ENCODE assay signal across 17 mouse cellular contexts in the genomic region with DNA sequence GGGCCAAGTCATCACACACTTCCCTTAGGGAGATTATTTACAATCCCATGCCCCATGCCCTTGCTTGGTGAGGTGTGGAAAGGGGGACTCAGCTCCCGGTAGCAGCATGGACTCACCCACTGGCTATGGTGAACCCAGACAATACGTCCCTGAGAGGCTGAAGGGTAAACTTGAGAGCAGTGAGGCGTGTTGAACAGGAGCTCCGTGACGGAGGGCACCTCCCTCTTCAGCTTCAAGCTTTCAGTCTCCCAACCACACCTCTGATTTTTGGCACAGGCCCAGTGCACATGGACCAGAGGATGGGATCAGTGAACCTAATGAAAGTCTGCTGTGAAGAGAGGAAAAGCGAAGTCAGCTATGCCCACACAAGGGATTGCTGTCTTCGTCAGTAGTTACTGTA. TPM values are rescaled to one million over a fixed set of nuclear protein-coding genes. Genes with fewer than 3 reads are reported as not detected.
A peak's percentile ranks its signal among the peaks of the same experiment; 100 is the strongest.
DNase-seq lines count a peak whose midpoint lies in the region; ATAC-seq and TF ChIP-seq lines count a peak whose summit lies in the region.
"Had no signal": no experiment of that assay in that cellular context is flagged by ENCODE, and none has a peak within 500 bp of the region (broad histone marks: within the 10 kb centered on the region; RNA-seq: fewer than 3 reads in every experiment).

No protein-coding gene starts in this region.

- TF ChIP-seq POLR2A in heart, adult 2 months (IDR thresholded peaks at IDR 0.05; ENCODE audit: insufficient read depth, low read depth, low read length): no peak
- TF ChIP-seq POLR2A in thymus, adult 2 months (IDR thresholded peaks at IDR 0.05; ENCODE audit: control insufficient read depth, extremely low read depth, insufficient read depth, low read length, poor library complexity): no peak

- no peak for ATAC-seq in midbrain, embryonic 14.5 days (ENCODE audit: low FRiP score, low TSS enrichment)
- peak; percentile 97 for ATAC-seq in kidney, embryonic 15.5 days (replicated peaks; ENCODE audit: low FRiP score)
- peak; percentile 11; the same call in 1 of the 2 replicates for ATAC-seq in stomach, embryonic 15.5 days (ENCODE audit: insufficient read depth, low FRiP score, low read depth)
- no peak for ATAC-seq in forebrain, embryonic 14.5 days
- ATAC-seq: CD4-positive, CD25-positive, alpha-beta regulatory T cell, adult 4 months had no signal

- H3K27me3 ChIP-seq in heart, adult 2 months (ENCODE audit: control insufficient read depth, insufficient read depth, low read length): no peaks in the 10 kb centered on the region
- H3K27me3 ChIP-seq in midbrain, embryonic 10.5 days (ENCODE audit: low read depth, poor library complexity, severe bottlenecking): no peaks in the 10 kb centered on the region
- no peaks in the 10 kb centered on the region for H3K27me3 ChIP-seq in midbrain, embryonic 14.5 days (ENCODE audit: control insufficient read depth, insufficient read depth, low read length)
- H3K27me3 ChIP-seq in kidney, embryonic 15.5 days: 0 out of 2 replicates have a peak, but pooled peaks cover 3% of the 10 kb centered on the region
- H3K27me3 ChIP-seq in stomach, embryonic 15.5 days (replicated peaks): no peaks in the 10 kb centered on the region
- H3K27me3 ChIP-seq in forebrain, embryonic 14.5 days (replicated peaks; ENCODE audit: control insufficient read depth, insufficient read depth, low read length): no peaks in the 10 kb centered on the region
- no peaks in the 10 kb centered on the region for H3K27me3 ChIP-seq in thymus, adult 2 months (ENCODE audit: control insufficient read depth, insufficient read depth, low read length)

- WGBS in heart, adult 2 months: 58% methylated on average over 7 of the region's 7 CpGs
- 74% methylated on average over 7 of the region's 7 CpGs for WGBS in midbrain, embryonic 10.5 days
- WGBS in midbrain, embryonic 14.5 days: 63% methylated on average over 7 of the region's 7 CpGs
- WGBS in kidney, embryonic 15.5 days: 37% methylated on average over 7 of the region's 7 CpGs
- 81% methylated on average over 7 of the region's 7 CpGs for WGBS in stomach, embryonic 15.5 days
- WGBS in forebrain, embryonic 14.5 days: 73% methylated on average over 7 of the region's 7 CpGs
- 92% methylated on average over 7 of the region's 7 CpGs for WGBS in thymus, adult 2 months

- intact Hi-C loops in heart, adult 2 months (cut with DNase I): loop anchor here (2.0 kb wide), 1 partner anchor 29 kb away; no protein-coding TSS in a partner anchor

- H3K36me3 ChIP-seq in heart, adult 2 months (ENCODE audit: control insufficient read depth, insufficient read depth, low read length): peaks cover 3% of the 10 kb centered on the region
- H3K36me3 ChIP-seq in midbrain, embryonic 10.5 days: no peaks in the 10 kb centered on the region
- H3K36me3 ChIP-seq in midbrain, embryonic 14.5 days (ENCODE audit: control insufficient read depth, insufficient read depth, low read length): no peaks in the 10 kb centered on the region
- H3K36me3 ChIP-seq in kidney, embryonic 15.5 days: no peaks in the 10 kb centered on the region
- H3K36me3 ChIP-seq in stomach, embryonic 15.5 days: no peaks in the 10 kb centered on the region
- H3K36me3 ChIP-seq in forebrain, embryonic 14.5 days (ENCODE audit: control insufficient read depth, insufficient read depth, low read length): no peaks in the 10 kb centered on the region
- no peaks in the 10 kb centered on the region for H3K36me3 ChIP-seq in thymus, adult 2 months (ENCODE audit: control insufficient read depth, insufficient read depth, low read length)

- TF ChIP-seq EP300 in heart, adult 2 months (IDR thresholded peaks at IDR 0.05; ENCODE audit: insufficient read depth, low read depth, low read length): no peak

- H3K9ac ChIP-seq in heart, adult 2 months (ENCODE audit: low read depth, low read length): no peak overlapping the region
- no peak overlapping the region for H3K9ac ChIP-seq in midbrain, embryonic 14.5 days (replicated peaks; ENCODE audit: low read length)
- H3K9ac ChIP-seq in kidney, embryonic 15.5 days: no peak overlapping the region
- no peak overlapping the region for H3K9ac ChIP-seq in stomach, embryonic 15.5 days
- H3K9ac ChIP-seq in forebrain, embryonic 14.5 days (ENCODE audit: low read length): no peak overlapping the region

- DNase-seq in heart, adult 2 months: peak; percentile 36 to 49
- no peak for DNase-seq in heart, postnatal 4 days
- DNase-seq in midbrain, embryonic 10.5 days (ENCODE audit: low spot score): peak; percentile 9
- DNase-seq in midbrain, embryonic 14.5 days: no peak
- no peak for DNase-seq in forebrain, embryonic 14.5 days (ENCODE audit: low spot score)
- DNase-seq in thymus, adult 2 months: no peak
- DNase-seq: cerebellum, adult 18-20 months; liver; right cerebral cortex, adult 18-20 months had no signal

- peaks cover 18% of the 10 kb centered on the region for H3K4me1 ChIP-seq in heart, adult 2 months (ENCODE audit: control insufficient read depth, insufficient read depth, low read length)
- H3K4me1 ChIP-seq in midbrain, embryonic 10.5 days: peaks cover 3% of the 10 kb centered on the region; the same call in 1 of the 2 replicates
- H3K4me1 ChIP-seq in midbrain, embryonic 14.5 days (ENCODE audit: control insufficient read depth, insufficient read depth, low read length): no peaks in the 10 kb centered on the region
- H3K4me1 ChIP-seq in kidney, embryonic 15.5 days: peaks cover 26% of the 10 kb centered on the region
- no peaks in the 10 kb centered on the region for H3K4me1 ChIP-seq in stomach, embryonic 15.5 days
- H3K4me1 ChIP-seq in forebrain, embryonic 14.5 days (ENCODE audit: control insufficient read depth, insufficient read depth, low read length): no peaks in the 10 kb centered on the region
- no peaks in the 10 kb centered on the region for H3K4me1 ChIP-seq in thymus, adult 2 months (replicated peaks; ENCODE audit: control insufficient read depth, insufficient read depth, low read length)

- no peak overlapping the region for H3K4me3 ChIP-seq in heart, adult 2 months
- H3K4me3 ChIP-seq in midbrain, embryonic 10.5 days: no peak overlapping the region
- no peak overlapping the region for H3K4me3 ChIP-seq in midbrain, embryonic 14.5 days (replicated peaks; ENCODE audit: low read depth, low read length)
- no peak overlapping the region for H3K4me3 ChIP-seq in kidney, embryonic 15.5 days (replicated peaks)
- no peak overlapping the region for H3K4me3 ChIP-seq in stomach, embryonic 15.5 days (replicated peaks)
- H3K4me3 ChIP-seq in forebrain, embryonic 14.5 days (ENCODE audit: low read depth, low read length): no peak overlapping the region
- no peak overlapping the region for H3K4me3 ChIP-seq in thymus, adult 2 months (ENCODE audit: control insufficient read depth, insufficient read depth, low read length)

- peak overlapping the region; percentile 71 for H3K27ac ChIP-seq in heart, adult 2 months
- 0 out of 2 replicates have a peak overlapping the region, but pooled peaks have one; percentile 28 for H3K27ac ChIP-seq in midbrain, embryonic 10.5 days (replicated peaks)
- H3K27ac ChIP-seq in midbrain, embryonic 14.5 days (replicated peaks; ENCODE audit: low read depth, low read length): no peak overlapping the region
- peak overlapping the region; percentile 82 for H3K27ac ChIP-seq in kidney, embryonic 15.5 days
- H3K27ac ChIP-seq in stomach, embryonic 15.5 days: no peak overlapping the region
- H3K27ac ChIP-seq in forebrain, embryonic 14.5 days (ENCODE audit: low read depth, low read length): no peak overlapping the region
- H3K27ac ChIP-seq in thymus, adult 2 months (ENCODE audit: control insufficient read depth, insufficient read depth, low read length): no peak overlapping the region

- H3K9me3 ChIP-seq in midbrain, embryonic 10.5 days (replicated peaks): no peaks in the 10 kb centered on the region
- no peaks in the 10 kb centered on the region for H3K9me3 ChIP-seq in midbrain, embryonic 14.5 days (ENCODE audit: control insufficient read depth, low read length)
- no peaks in the 10 kb centered on the region for H3K9me3 ChIP-seq in kidney, embryonic 15.5 days (replicated peaks)
- no peaks in the 10 kb centered on the region for H3K9me3 ChIP-seq in stomach, embryonic 15.5 days
- H3K9me3 ChIP-seq in forebrain, embryonic 14.5 days (replicated peaks; ENCODE audit: control insufficient read depth, low read length): no peaks in the 10 kb centered on the region

- no peak for TF ChIP-seq CTCF in heart, adult 2 months (IDR thresholded peaks at IDR 0.05)
- TF ChIP-seq CTCF in thymus, adult 2 months (IDR thresholded peaks at IDR 0.05; ENCODE audit: borderline replicate concordance, control insufficient read depth, extremely low read depth, insufficient read depth, low read length, poor library complexity): no peak

- no peaks in the 10 kb centered on the region for H3K79me2 ChIP-seq in heart, adult 2 months (replicated peaks; ENCODE audit: control insufficient read depth, insufficient read depth, low read length)

- no peak overlapping the region for H3K4me2 ChIP-seq in midbrain, embryonic 14.5 days (ENCODE audit: low read length)
- H3K4me2 ChIP-seq in kidney, embryonic 15.5 days: no peak overlapping the region
- H3K4me2 ChIP-seq in stomach, embryonic 15.5 days: no peak overlapping the region
- no peak overlapping the region for H3K4me2 ChIP-seq in forebrain, embryonic 14.5 days (ENCODE audit: low read length)

RNA-seq across cellular contexts. Expression of a gene that starts 12.8 kb away (rescaled TPM):
- 10 to 100 TPM; 27.5 to 34.3 TPM for total RNA-seq in heart, adult 2 months (2021)
- polyA plus RNA-seq in heart, adult 2 months (2012; rRNA removed): 26.1 and 29.7 TPM in 2 replicates
- 10 to 100 TPM; 13.3 to 13.5 TPM for total RNA-seq in heart, postnatal 4 days (2021)
- 0.14 TPM in 1 of 2 replicates, not detected in the other for polyA plus RNA-seq in midbrain, embryonic 10.5 days (2016; fragmentation: Nextera tagmentation; extraction: Ambion mirVana)
- polyA plus RNA-seq in midbrain, embryonic 14.5 days (2014; fragmentation: Nextera tagmentation; extraction: Ambion mirVana): 0.32 and 0.51 TPM in 2 replicates
- polyA plus RNA-seq in kidney, embryonic 15.5 days (2015; fragmentation: Nextera tagmentation; extraction: Ambion mirVana): 43.5 and 86.9 TPM in 2 replicates
- 40.9 and 130 TPM in 2 replicates for polyA plus RNA-seq in stomach, embryonic 15.5 days (2015; fragmentation: Nextera tagmentation; extraction: Ambion mirVana)
- polyA plus RNA-seq in forebrain, embryonic 14.5 days (2014; fragmentation: Nextera tagmentation; extraction: Ambion mirVana): 0.47 and 0.57 TPM in 2 replicates
- polyA plus RNA-seq in thymus, adult 2 months (2012; rRNA removed): 10.4 and 13.1 TPM in 2 replicates

RNA-seq across cellular contexts. Expression of a gene that starts 30.5 kb away (rescaled TPM):
- under 1 TPM in 1 of 2 experiments, not detected in 1; 0.73 TPM for total RNA-seq in heart, adult 2 months (2021)
- 0.15 and 1.4 TPM in 2 replicates for polyA plus RNA-seq in heart, adult 2 months (2012; rRNA removed)
- not detected for total RNA-seq in heart, postnatal 4 days (2021)
- 0.25 TPM in 1 of 2 replicates, not detected in the other for polyA plus RNA-seq in midbrain, embryonic 10.5 days (2016; fragmentation: Nextera tagmentation; extraction: Ambion mirVana)
- 1.1 and 1.4 TPM in 2 replicates for polyA plus RNA-seq in midbrain, embryonic 14.5 days (2014; fragmentation: Nextera tagmentation; extraction: Ambion mirVana)
- 0.74 and 0.91 TPM in 2 replicates for polyA plus RNA-seq in kidney, embryonic 15.5 days (2015; fragmentation: Nextera tagmentation; extraction: Ambion mirVana)
- polyA plus RNA-seq in stomach, embryonic 15.5 days (2015; fragmentation: Nextera tagmentation; extraction: Ambion mirVana): 0.53 and 0.76 TPM in 2 replicates
- 0.14 and 0.96 TPM in 2 replicates for polyA plus RNA-seq in forebrain, embryonic 14.5 days (2014; fragmentation: Nextera tagmentation; extraction: Ambion mirVana)
- polyA plus RNA-seq in thymus, adult 2 months (2012; rRNA removed): 0.03 and 0.16 TPM in 2 replicates
- total RNA-seq: neutrophil, adult 5-6 weeks had no signal
- polyA plus RNA-seq: CD4-positive, CD25-positive, alpha-beta regulatory T cell, adult 4 months; large intestine, adult 2 months had no signal

RNA-seq across cellular contexts. Expression of a gene that starts 54.4 kb away (rescaled TPM):
- not detected for total RNA-seq in heart, adult 2 months (2021)
- 0.06 TPM in 1 of 2 replicates, not detected in the other for polyA plus RNA-seq in heart, adult 2 months (2012; rRNA removed)
- total RNA-seq in heart, postnatal 4 days (2021): not detected
- not detected in 2 replicates for polyA plus RNA-seq in midbrain, embryonic 10.5 days (2016; fragmentation: Nextera tagmentation; extraction: Ambion mirVana)
- polyA plus RNA-seq in midbrain, embryonic 14.5 days (2014; fragmentation: Nextera tagmentation; extraction: Ambion mirVana): not detected in 2 replicates
- 0.09 and 0.19 TPM in 2 replicates for polyA plus RNA-seq in kidney, embryonic 15.5 days (2015; fragmentation: Nextera tagmentation; extraction: Ambion mirVana)
- polyA plus RNA-seq in stomach, embryonic 15.5 days (2015; fragmentation: Nextera tagmentation; extraction: Ambion mirVana): 0.21 and 0.26 TPM in 2 replicates
- not detected in 2 replicates for polyA plus RNA-seq in forebrain, embryonic 14.5 days (2014; fragmentation: Nextera tagmentation; extraction: Ambion mirVana)
- not detected in 2 replicates for polyA plus RNA-seq in thymus, adult 2 months (2012; rRNA removed)
- total RNA-seq: gastrocnemius, adult 8-10 months; heart, postnatal 36 days; left cerebral cortex, adult 8-10 months; neutrophil, adult 5-6 weeks had no signal
- polyA plus RNA-seq: CD4-positive, CD25-positive, alpha-beta regulatory T cell, adult 4 months; large intestine, adult 2 months had no signal

Comparison
In these comparisons a context has a peak if more than half of its experiments do, and no peak if none do; other contexts are left out.
1. DNase-seq: peak in heart, adult 2 months (2 of 2) and midbrain, embryonic 10.5 days (single experiment); none in heart, postnatal 4 days (single experiment), midbrain, embryonic 14.5 days (single experiment), forebrain, embryonic 14.5 days (single experiment) and thymus, adult 2 months (single experiment).
2. H3K27ac ChIP-seq: peak in heart, adult 2 months (single experiment), midbrain, embryonic 10.5 days (single experiment) and kidney, embryonic 15.5 days (single experiment); none in midbrain, embryonic 14.5 days (single experiment), stomach, embryonic 15.5 days (single experiment), forebrain, embryonic 14.5 days (single experiment) and thymus, adult 2 months (single experiment).
3. ATAC-seq: peak in kidney, embryonic 15.5 days (single experiment) and stomach, embryonic 15.5 days (single experiment); none in midbrain, embryonic 14.5 days (single experiment) and forebrain, embryonic 14.5 days (single experiment).